Comparison of ENCODE assay signal across 23 mouse cellular contexts in the genomic region with DNA sequence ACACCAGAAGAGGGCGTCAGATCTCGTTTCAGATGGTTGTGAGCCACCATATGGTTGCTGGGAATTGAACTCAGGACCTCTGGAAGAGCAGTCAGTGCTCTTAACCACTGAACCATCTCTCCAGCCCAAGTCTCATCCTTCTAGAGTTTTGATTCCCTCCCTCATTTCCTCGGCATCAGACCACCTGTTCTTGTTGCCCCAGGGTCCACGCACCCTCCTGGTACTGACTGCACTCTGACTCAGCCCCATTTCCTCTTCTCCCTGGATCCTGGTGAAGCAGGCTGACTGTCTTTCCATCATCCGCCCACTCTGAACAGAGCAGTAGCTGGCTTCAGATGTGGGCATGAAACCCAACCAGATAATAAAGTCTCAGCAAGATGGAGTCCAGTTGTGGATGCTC. TPM values are rescaled to one million over a fixed set of nuclear protein-coding genes. Genes with fewer than 3 reads are reported as not detected.
DNase-seq lines count a peak whose midpoint lies in the region; TF ChIP-seq lines count a peak whose summit lies in the region.
"Had no signal": no experiment of that assay in that cellular context is flagged by ENCODE, and none has a peak within 500 bp of the region (broad histone marks: within the 10 kb centered on the region; RNA-seq: fewer than 3 reads in every experiment).

No protein-coding gene starts in this region.

- no peak overlapping the region for H3K4me3 ChIP-seq in layer of hippocampus, adult 2 months
- no peak overlapping the region for H3K4me3 ChIP-seq in E14TG2a.4 (replicated peaks; ENCODE audit: low read length)
- H3K4me3 ChIP-seq: embryonic facial prominence, embryonic 13.5 days; embryonic facial prominence, embryonic 15.5 days; erythroblast, embryonic 14.5 days; forebrain, embryonic 10.5 days; forebrain, embryonic 12.5 days had no signal

- H3K36me3 ChIP-seq in E14TG2a.4 (ENCODE audit: insufficient read depth, low read length), result peaks cover 16% of the 10 kb centered on the region; the same call in 1 of the 2 replicates
- H3K36me3 ChIP-seq: embryonic facial prominence, embryonic 15.5 days had no signal

- no peak overlapping the region for H3K27ac ChIP-seq in layer of hippocampus, adult 2 months
- H3K27ac ChIP-seq: embryonic facial prominence, embryonic 13.5 days; embryonic facial prominence, embryonic 15.5 days; forebrain, embryonic 10.5 days; forebrain, embryonic 12.5 days had no signal

- H3K9me3 ChIP-seq in E14TG2a.4 (ENCODE audit: low read length), result no peaks in the 10 kb centered on the region
- H3K9me3 ChIP-seq: embryonic facial prominence, embryonic 13.5 days; embryonic facial prominence, embryonic 15.5 days; forebrain, embryonic 10.5 days; forebrain, embryonic 12.5 days had no signal

- 0 out of 2 replicates have a peak, but pooled peaks have one; percentile 27 for TF ChIP-seq CTCF in layer of hippocampus, adult 2 months (conservative IDR thresholded peaks at IDR 0.05)
- 0 out of 2 replicates have a peak, but pooled peaks have one; percentile 7 for TF ChIP-seq CTCF in E14TG2a.4 (conservative IDR thresholded peaks at IDR 0.05; ENCODE audit: low read length)

- peaks cover 35% of the 10 kb centered on the region for H3K4me1 ChIP-seq in E14TG2a.4 (replicated peaks; ENCODE audit: low read depth, low read length)

- no peak for DNase-seq in layer of hippocampus, adult 2 months (ENCODE audit: low spot score in 2 of 2)
- no peak for DNase-seq in layer of hippocampus, adult 9-10 months (ENCODE audit: low spot score)
- DNase-seq in 3T3-L1 (ENCODE audit: low read depth, low spot score), result peak; percentile 16
- no peak for DNase-seq in ovary, postnatal 14 days (ENCODE audit: low spot score)
- no peak for DNase-seq in frontal cortex, postnatal 25 days (ENCODE audit: low spot score in 2 of 2)
- DNase-seq: adrenal gland, adult 2 months; adrenal gland, postnatal 10 days; adrenal gland, postnatal 25 days; cerebellum, adult 11 months; cerebellum, adult 18-20 months; cerebellum, adult 8-10 months; cerebellum, adult 9-11 months; cerebellum, postnatal 14 days; cerebellum, postnatal 36 days; embryo, embryonic 11 days had no signal

- H3K27me3 ChIP-seq in E14TG2a.4 (ENCODE audit: insufficient read depth, low read length), result peaks cover 3% of the 10 kb centered on the region; the same call in 1 of the 2 replicates
- H3K27me3 ChIP-seq: embryonic facial prominence, embryonic 13.5 days; embryonic facial prominence, embryonic 15.5 days; forebrain, embryonic 12.5 days had no signal

RNA-seq across cellular contexts. Expression of gene Cilp, which starts 23.0 kb away (rescaled TPM):
- total RNA-seq in layer of hippocampus, adult 2 months (2021), result under 1 TPM in 1 of 2 experiments, not detected in 1; 0.26 TPM
- total RNA-seq: CH12.LX, MEL had no signal

RNA-seq across cellular contexts. Expression of gene Parp16, which starts 46.8 kb away (rescaled TPM):
- 1 to 10 TPM; 5.0 to 5.1 TPM for total RNA-seq in layer of hippocampus, adult 2 months (2021)

RNA-seq across cellular contexts. Expression of gene Clpx, which starts 52.1 kb away (rescaled TPM):
- 10 to 100 TPM; 32.6 to 35.8 TPM for total RNA-seq in layer of hippocampus, adult 2 months (2021)
